Mouse (Mus musculus): ENCODE results near the gene Phldb2.

DNA sequence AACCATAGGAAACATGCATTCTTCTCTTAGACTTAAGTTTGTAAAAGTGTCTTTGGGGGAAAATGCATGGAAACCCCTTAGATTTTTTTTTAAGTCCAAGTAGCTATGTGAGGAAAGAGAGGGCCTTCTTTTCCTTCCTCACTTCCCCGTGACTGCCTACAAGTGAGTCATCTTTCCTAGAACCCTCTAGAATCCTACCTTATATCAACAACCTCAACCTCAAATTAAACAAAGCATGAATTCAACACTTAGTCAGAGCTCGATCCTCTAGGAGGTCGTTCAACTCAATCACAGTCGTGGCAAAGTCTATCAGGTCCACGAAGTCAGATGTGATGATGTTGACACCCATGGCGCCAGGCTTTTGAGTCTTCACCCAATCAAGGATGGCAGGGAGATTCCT, 11.4 kb upstream of the Phldb2 start:
- TF ChIP-seq ETS1 (conservative IDR thresholded peaks at IDR 0.05; ENCODE audit: low read depth, low read length) (no peak), CTCF (conservative IDR thresholded peaks at IDR 0.05 in 1 of 2, IDR thresholded peaks at IDR 0.05 in 1 of 2; ENCODE audit: low read depth in 2 of 2, low read length in 2 of 2) (no peak), POLR2A (IDR thresholded peaks at IDR 0.05; ENCODE audit: low read depth, low read length) (no peak), GABPA (IDR thresholded peaks at IDR 0.05; ENCODE audit: insufficient replicate concordance, low read depth, low read length) (no peak), RCOR1 (conservative IDR thresholded peaks at IDR 0.05; ENCODE audit: low read depth, low read length) (no peak), TCF12 (IDR thresholded peaks at IDR 0.05; ENCODE audit: low read depth, low read length) (no peak), MAX (IDR thresholded peaks at IDR 0.05; ENCODE audit: low read length) (no peak), POLR2AphosphoS2 (IDR thresholded peaks at IDR 0.05; ENCODE audit: low read depth, low read length) (no peak), ELF1 (IDR thresholded peaks at IDR 0.05; ENCODE audit: low read depth, low read length) (no peak), PAX5 (IDR thresholded peaks at IDR 0.05; ENCODE audit: low read length) (no peak), ZC3H11A (IDR thresholded peaks at IDR 0.05; ENCODE audit: low read depth, low read length) (no peak), SIN3A (IDR thresholded peaks at IDR 0.05; ENCODE audit: low read length) (no peak), TBP (conservative IDR thresholded peaks at IDR 0.05; ENCODE audit: low read depth, low read length) (no peak)
